Mouse (Mus musculus) small intestine, adult 2 months (tissue): ENCODE results near the gene Hyou1.

Experiments used
- CTCF ChIP-seq: fragments of 200-500 bp; IDR thresholded peaks from 2 replicates; pipeline ENCODE4 v1.5.1; 2012; ENCODE audit warnings: low read depth, mild to moderate bottlenecking, control low read depth, inconsistent platforms, low read length, moderate library complexity, mixed read lengths; ENCODE audit not compliant: insufficient replicate concordance, insufficient read length; ENCODE audit errors: extremely low read depth
- POLR2A ChIP-seq: fragments of 200-500 bp; IDR thresholded peaks from 2 replicates; pipeline ENCODE4 v1.6.1; 2012; ENCODE audit warnings: low read depth, mild to moderate bottlenecking, control low read depth, inconsistent platforms, low read length, moderate library complexity

DNA sequence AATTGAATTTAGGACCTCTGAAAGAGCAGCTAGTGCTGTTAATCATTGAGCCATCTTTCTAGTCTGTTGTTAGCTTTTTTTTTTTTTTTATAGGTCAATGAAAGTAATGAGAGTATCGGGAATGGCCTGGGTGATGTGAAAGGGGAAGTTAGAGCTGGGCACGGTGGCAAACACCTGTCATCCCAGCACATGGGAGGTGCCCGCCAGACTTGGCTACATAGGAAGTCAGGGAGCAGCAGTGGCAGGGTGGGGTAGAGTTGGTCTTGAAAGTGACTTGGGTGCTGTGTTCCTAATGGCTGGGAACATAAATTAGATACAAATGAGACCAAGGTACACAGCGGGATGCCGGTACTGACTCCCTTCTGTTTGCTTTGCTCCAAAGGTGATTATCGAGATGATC, 48.6 kb upstream of the Hyou1 start:
- TF ChIP-seq CTCF (no peak), POLR2A (no peak)
